Mouse (Mus musculus): ENCODE data around the gene Emilin1. TPM values are rescaled to one million over a fixed set of nuclear protein-coding genes. Genes with fewer than 3 reads are reported as not detected.

The Emilin1 gene
- total and polyA plus RNA-seq, 3 experiments: 0.11 to 0.63 (median 0.34) TPM

GRCm38 (mm10) chr5:30916841-30917240 is 3.6 kb downstream of the Emilin1 start:
- dilution Hi-C loops (cut with MboI; ENCODE audit: extremely low pct_ligation_motif_present, extremely low pct_unique_long_range_greater_than_20kb, low sequenced_read_pairs) (no loop called here), in situ Hi-C loops (cut with MboI; ENCODE audit: low pct_ligation_motif_present, low pct_unique_long_range_greater_than_20kb, low sequenced_read_pairs) (no loop called here)
- peaks cover 12 to 30% of the 10 kb centered on the region in 2 experiments for H3K4me1 ChIP-seq (ENCODE audit: control insufficient read depth in 1 of 2, insufficient read depth in 2 of 2)
- no peak overlapping the region for H3K4me2 ChIP-seq (ENCODE audit: insufficient read depth, low read depth, poor library complexity, severe bottlenecking)
- DNase-seq (ENCODE audit: extremely low read depth): no peak
- H3K79me2 ChIP-seq (replicated peaks; ENCODE audit: control insufficient read depth, extremely low read depth, insufficient read depth, poor library complexity, severe bottlenecking): no peaks in the 10 kb centered on the region
- H3K9me3 ChIP-seq (replicated peaks; ENCODE audit: low read length): no peaks in the 10 kb centered on the region
- H3K9ac ChIP-seq (ENCODE audit: insufficient read depth, low read depth): no peak overlapping the region
- H3K27me3 ChIP-seq (replicated peaks): peaks cover 47% of the 10 kb centered on the region
- TF ChIP-seq MEF2A (IDR thresholded peaks at IDR 0.05; ENCODE audit: borderline replicate concordance, low read depth, low read length) (no peak), ELF1 (IDR thresholded peaks at IDR 0.05; ENCODE audit: low read depth, low read length) (no peak), MXI1 (IDR thresholded peaks at IDR 0.05; ENCODE audit: low read depth, low read length) (no peak), USF1 (IDR thresholded peaks at IDR 0.05; ENCODE audit: low read depth, low read length) (no peak), ZNF384 (IDR thresholded peaks at IDR 0.05; ENCODE audit: low read depth, low read length) (no peak), NRF1 (IDR thresholded peaks at IDR 0.05; ENCODE audit: low read depth, low read length) (no peak), MAFK (IDR thresholded peaks at IDR 0.05; ENCODE audit: insufficient replicate concordance, low read length) (no peak), RAD21 (IDR thresholded peaks at IDR 0.05; ENCODE audit: low read depth, low read length) (no peak), MAZ (IDR thresholded peaks at IDR 0.05; ENCODE audit: low read depth, low read length) (no peak), PAX5 (IDR thresholded peaks at IDR 0.05; ENCODE audit: low read length) (no peak), CHD1 (IDR thresholded peaks at IDR 0.05; ENCODE audit: low read depth, low read length) (no peak), GABPA (IDR thresholded peaks at IDR 0.05; ENCODE audit: insufficient replicate concordance, low read depth, low read length) (no peak)
- no peak overlapping the region for H3K4me3 ChIP-seq (replicated peaks in 1 of 3; ENCODE audit: low read depth in 2 of 3, low read length in 2 of 3, poor library complexity in 1 of 3)
- no peaks in the 10 kb centered on the region for H3K36me3 ChIP-seq (replicated peaks in 1 of 2; ENCODE audit: control insufficient read depth in 1 of 2, insufficient read depth in 1 of 2, low read length in 1 of 2)
- no peak overlapping the region for H3K27ac ChIP-seq (ENCODE audit: insufficient read depth, low read depth)

GRCm38 (mm10) chr5:30917348-30917747 is 4.1 kb downstream of the Emilin1 start:
- Histone ChIP-seq H3K27ac (ENCODE audit: insufficient read depth, low read depth) (no peak overlapping the region), H3K4me3 (replicated peaks in 1 of 3; ENCODE audit: low read depth in 2 of 3, low read length in 2 of 3, poor library complexity in 1 of 3) (no peak overlapping the region), H3K27me3 (replicated peaks) (peaks cover 48% of the 10 kb centered on the region), H3K4me2 (ENCODE audit: insufficient read depth, low read depth, poor library complexity, severe bottlenecking) (no peak overlapping the region), H3K9ac (ENCODE audit: insufficient read depth, low read depth) (no peak overlapping the region), H3K79me2 (replicated peaks; ENCODE audit: control insufficient read depth, extremely low read depth, insufficient read depth, poor library complexity, severe bottlenecking) (no peaks in the 10 kb centered on the region), H3K4me1 (ENCODE audit: control insufficient read depth in 1 of 2, insufficient read depth in 2 of 2) (peaks cover 12 to 35% of the 10 kb centered on the region in 2 experiments), H3K36me3 (replicated peaks in 1 of 2; ENCODE audit: control insufficient read depth in 1 of 2, insufficient read depth in 1 of 2, low read length in 1 of 2) (no peaks in the 10 kb centered on the region), H3K9me3 (replicated peaks; ENCODE audit: low read length) (no peaks in the 10 kb centered on the region)
- TF ChIP-seq ZMIZ1 (IDR thresholded peaks at IDR 0.05; ENCODE audit: low read depth, low read length): no peak
- no peak for TF ChIP-seq SIN3A (IDR thresholded peaks at IDR 0.05; ENCODE audit: low read length)
- TF ChIP-seq MEF2A (IDR thresholded peaks at IDR 0.05; ENCODE audit: borderline replicate concordance, low read depth, low read length): no peak
- no peak for TF ChIP-seq CHD2 (IDR thresholded peaks at IDR 0.05; ENCODE audit: low read length)
- TF ChIP-seq BHLHE40 (IDR thresholded peaks at IDR 0.05; ENCODE audit: low read depth, low read length): no peak
- no peak for TF ChIP-seq ZKSCAN1 (IDR thresholded peaks at IDR 0.05; ENCODE audit: borderline replicate concordance, low read depth, low read length)
- no peak for TF ChIP-seq USF1 (IDR thresholded peaks at IDR 0.05; ENCODE audit: low read depth, low read length)
- TF ChIP-seq JUN (IDR thresholded peaks at IDR 0.05; ENCODE audit: insufficient read depth, low read depth, low read length): no peak
- no peak for TF ChIP-seq MXI1 (IDR thresholded peaks at IDR 0.05; ENCODE audit: low read depth, low read length)
- TF ChIP-seq TBP (conservative IDR thresholded peaks at IDR 0.05; ENCODE audit: low read depth, low read length): no peak
- in situ Hi-C loops (cut with MboI; ENCODE audit: low pct_ligation_motif_present, low pct_unique_long_range_greater_than_20kb, low sequenced_read_pairs) (no loop called here), dilution Hi-C loops (cut with MboI; ENCODE audit: extremely low pct_ligation_motif_present, extremely low pct_unique_long_range_greater_than_20kb, low sequenced_read_pairs) (no loop called here)
- no peak for DNase-seq (ENCODE audit: extremely low read depth)

All from CH12.LX (cell line).